Mouse (Mus musculus): ENCODE measurements around the gene Vmn1r211.
"Not testable (repeated sequence)": the region's sequence is repeated elsewhere in the genome, so short reads cannot be mapped to it uniquely, and the experiment has no call there.

The Vmn1r211 gene

GRCm38 (mm10) chr13:22857461-22857860, at the start of gene Vmn1r211:
Vmn1r211 (minus strand) TSS chr13:22857561.
- DNase-seq, result no peak

DNA sequence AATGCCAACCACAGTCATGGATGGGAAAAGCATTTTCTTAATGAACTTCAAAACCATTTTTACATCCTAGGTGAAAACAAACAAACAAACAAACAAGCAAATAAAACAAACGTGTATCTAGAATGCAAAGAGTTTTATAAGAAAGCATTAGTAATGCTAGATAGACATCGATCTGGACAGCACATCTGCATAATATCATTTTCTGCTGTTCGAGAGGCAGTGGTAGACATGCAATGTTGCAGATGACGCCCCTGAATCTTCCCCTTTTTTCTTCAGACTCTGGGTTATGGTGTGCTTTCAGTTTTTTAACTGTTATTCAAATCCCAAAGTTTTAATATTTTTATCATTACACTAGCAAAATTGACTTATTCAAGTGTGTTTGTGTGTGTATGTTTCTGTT, 26.7 kb upstream of the Vmn1r211 start, which contains the start of gene Vmn1r212:
Gene Vmn1r212 (minus strand): TSS at position 101 of the 400 bp plus-strand sequence.
- DNase-seq, result no peak

GRCm38 (mm10) chr13:22879257-22879656, 21.9 kb upstream of the Vmn1r211 start:
- no peak for DNase-seq

DNA sequence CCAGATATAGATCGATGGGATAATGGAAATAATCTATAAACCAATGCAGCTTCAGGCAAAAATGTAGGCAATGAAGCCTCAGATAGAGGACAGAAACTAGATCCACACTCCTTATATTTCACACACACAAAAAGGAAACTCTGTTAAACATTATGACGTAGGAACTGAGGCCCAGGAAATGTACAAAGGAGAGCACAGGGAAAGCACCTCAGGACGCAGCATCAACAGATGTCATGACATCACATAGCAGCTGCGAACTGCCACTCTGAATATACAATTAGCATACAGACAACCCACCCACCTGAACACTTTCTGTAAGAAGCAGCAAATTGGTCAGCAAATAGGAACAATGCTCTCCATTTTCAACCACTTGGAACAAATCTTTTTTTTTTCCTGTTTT, 2.6 kb downstream of the Vmn1r211 start:
- no peak for DNase-seq

DNA sequence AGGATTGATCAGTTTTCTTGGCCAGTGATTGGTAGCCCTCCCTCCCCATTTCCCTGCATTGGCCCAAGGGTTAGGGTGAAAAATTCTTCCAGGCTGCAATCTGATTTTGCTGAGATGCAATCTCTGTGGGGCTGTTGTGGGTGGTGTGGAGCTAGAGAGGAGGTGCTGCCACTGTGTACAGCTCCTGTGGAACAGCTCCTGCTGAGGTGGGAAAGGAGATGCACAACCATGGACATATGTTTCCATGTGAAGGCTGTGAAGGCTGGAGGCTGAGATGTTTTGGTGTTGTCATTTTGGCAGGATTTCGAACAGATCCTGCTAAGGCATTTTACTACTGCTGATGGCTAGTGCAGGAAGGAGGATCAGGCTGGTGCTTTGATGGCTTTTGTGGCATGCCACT, 10.6 kb downstream of the Vmn1r211 start:
- no peak for DNase-seq

DNA sequence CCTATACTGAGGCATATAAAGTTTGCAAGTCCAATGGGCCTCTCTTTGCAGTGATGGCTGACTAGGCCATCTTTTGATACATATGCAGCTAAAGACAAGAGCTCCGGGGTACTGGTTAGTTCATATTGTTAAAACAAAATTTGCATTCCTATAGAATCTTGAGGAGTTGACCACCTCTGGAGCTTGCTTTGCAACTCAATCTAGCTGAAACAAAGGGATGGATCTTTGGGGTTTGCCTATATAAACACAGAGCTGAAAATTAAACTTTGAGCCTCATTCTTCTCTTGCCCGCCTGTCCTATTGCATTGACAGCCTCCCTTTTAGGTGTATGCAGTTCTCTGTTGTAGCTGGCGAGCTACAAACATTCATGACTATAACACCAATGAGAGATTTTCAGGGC, 13.1 kb downstream of the Vmn1r211 start:
- DNase-seq, result not testable (repeated sequence)

GRCm38 (mm10) chr13:22831248-22831647, 26.1 kb downstream of the Vmn1r211 start, which contains the start of gene Vmn1r210:
Vmn1r210 (minus strand) TSS chr13:22831348.
- no peak for DNase-seq

- not testable (repeated sequence) for DNase-seq
These were observed 28.0 kb downstream of the Vmn1r211 start for GRCm38 (mm10) chr13:22829395-22829794.

DNA sequence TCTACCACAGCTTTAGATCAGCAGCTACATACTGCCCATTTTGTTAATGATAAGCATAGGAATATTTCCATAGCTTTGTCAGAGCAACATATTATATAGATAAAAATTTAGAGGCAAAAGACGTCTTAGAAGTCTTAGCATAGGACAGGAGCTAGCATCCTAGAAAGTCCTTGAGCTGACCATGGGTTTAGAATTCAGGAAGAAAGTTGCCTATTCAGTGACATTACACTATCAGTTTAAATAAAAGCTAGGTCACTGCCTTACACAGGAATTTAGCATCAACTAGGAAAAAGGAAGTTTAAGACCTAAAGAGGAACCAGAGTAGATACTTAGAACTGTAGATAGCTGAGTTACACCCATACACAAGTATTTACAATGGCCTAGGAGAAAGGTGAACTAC, 35.8 kb downstream of the Vmn1r211 start:
- not testable (repeated sequence) for DNase-seq

DNA sequence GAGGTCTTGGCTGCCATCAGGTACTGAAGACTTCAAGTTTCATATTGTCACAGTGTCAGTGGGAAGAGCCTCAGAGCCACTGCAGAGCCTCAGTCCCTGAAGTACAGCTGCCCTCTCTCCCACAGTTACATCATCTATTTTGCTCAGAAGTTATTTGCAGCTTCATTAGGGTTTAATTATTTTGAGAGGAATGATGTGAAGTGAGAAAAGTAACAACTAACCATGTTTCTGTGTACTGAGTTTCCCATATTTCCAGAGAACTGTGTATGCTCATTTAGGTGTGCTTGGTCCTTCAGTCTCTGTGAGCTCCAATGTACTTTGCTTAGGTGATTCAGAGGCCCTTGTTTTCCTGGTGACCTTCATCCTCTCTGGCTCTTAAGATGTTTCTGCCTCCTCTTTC, 47.8 kb downstream of the Vmn1r211 start, which contains the start of gene Vmn1r209:
Gene Vmn1r209 (minus strand): TSS at position 101 of the 400 bp plus-strand sequence.
- DNase-seq, result not testable (repeated sequence)
